Mouse (Mus musculus): ENCODE data around the gene Ldlr.
"Not testable (repeated sequence)": the region's sequence is repeated elsewhere in the genome, so short reads cannot be mapped to it uniquely, and the experiment has no call there.

The Ldlr gene

GRCm38 (mm10) chr9:21723377-21724146, at the start of gene Ldlr:
Ldlr (plus strand) TSS chr9:21723483.
- in situ Hi-C loops (cut with MboI, MseI): no loop called here

GRCm38 (mm10) chr9:21677706-21678105, 45.6 kb upstream of the Ldlr start:
- in situ Hi-C loops (cut with MboI, MseI): loop anchor here (5.0 to 10.0 kb wide), 3 partner anchors 60 to 755 kb away; no protein-coding TSS in a partner anchor

- in situ Hi-C loops (cut with MboI, MseI): no loop called here
Observed at GRCm38 (mm10) chr9:21680448-21680847, 42.8 kb upstream of the Ldlr start.

GRCm38 (mm10) chr9:21682827-21683226, 40.5 kb upstream of the Ldlr start:
- in situ Hi-C loops (cut with MboI, MseI): no loop called here

GRCm38 (mm10) chr9:21683897-21684296, 39.4 kb upstream of the Ldlr start:
- in situ Hi-C loops (cut with MboI, MseI): no loop called here

- in situ Hi-C loops (cut with MboI, MseI): no loop called here
Observed at GRCm38 (mm10) chr9:21688554-21688953, 34.7 kb upstream of the Ldlr start.

- in situ Hi-C loops (cut with MboI, MseI): no loop called here
Observed at GRCm38 (mm10) chr9:21690031-21690430, 33.3 kb upstream of the Ldlr start.

- in situ Hi-C loops (cut with MboI, MseI): no loop called here
Observed at GRCm38 (mm10) chr9:21691862-21692261, 31.4 kb upstream of the Ldlr start.

- in situ Hi-C loops (cut with MboI, MseI): no loop called here
Observed at GRCm38 (mm10) chr9:21692491-21692890, 30.8 kb upstream of the Ldlr start.

- in situ Hi-C loops (cut with MboI, MseI): no loop called here
Observed at GRCm38 (mm10) chr9:21694071-21694470, 29.2 kb upstream of the Ldlr start.

- in situ Hi-C loops (cut with MboI, MseI): no loop called here
Observed at GRCm38 (mm10) chr9:21695229-21695792, 28.0 kb upstream of the Ldlr start.

- in situ Hi-C loops (cut with MboI, MseI): no loop called here
Observed at GRCm38 (mm10) chr9:21697121-21697520, 26.2 kb upstream of the Ldlr start.

GRCm38 (mm10) chr9:21699280-21699679, 24.0 kb upstream of the Ldlr start:
- in situ Hi-C loops (cut with MboI, MseI): not testable (repeated sequence)

GRCm38 (mm10) chr9:21701091-21701490, 22.2 kb upstream of the Ldlr start:
- in situ Hi-C loops (cut with MboI, MseI): no loop called here

GRCm38 (mm10) chr9:21703494-21703893, 19.8 kb upstream of the Ldlr start:
- in situ Hi-C loops (cut with MboI, MseI): no loop called here

- in situ Hi-C loops (cut with MboI, MseI): no loop called here
Observed at GRCm38 (mm10) chr9:21706085-21706484, 17.2 kb upstream of the Ldlr start.

GRCm38 (mm10) chr9:21706586-21707265, 16.6 kb upstream of the Ldlr start:
- in situ Hi-C loops (cut with MboI, MseI): no loop called here

GRCm38 (mm10) chr9:21709340-21709739, 13.9 kb upstream of the Ldlr start:
- in situ Hi-C loops (cut with MboI, MseI): no loop called here

- in situ Hi-C loops (cut with MboI, MseI): no loop called here
Observed at GRCm38 (mm10) chr9:21715298-21715697, 8.0 kb upstream of the Ldlr start.

- in situ Hi-C loops (cut with MboI, MseI): no loop called here
Observed at GRCm38 (mm10) chr9:21717015-21717414, 6.3 kb upstream of the Ldlr start.

GRCm38 (mm10) chr9:21721036-21721435, 2.2 kb upstream of the Ldlr start:
- in situ Hi-C loops (cut with MboI, MseI): no loop called here

- in situ Hi-C loops (cut with MboI, MseI): no loop called here
Observed at GRCm38 (mm10) chr9:21724147-21724536, 859 bp downstream of the Ldlr start.

Measured in regulatory T cell (primary cell).